Mouse (Mus musculus) layer of hippocampus, adult 18-20 months (tissue): ENCODE data around the gene Esp22. TPM values are rescaled to one million over a fixed set of nuclear protein-coding genes. Genes with fewer than 3 reads are reported as not detected.
"Not testable (repeated sequence)": the region's sequence is repeated elsewhere in the genome, so short reads cannot be mapped to it uniquely, and the experiment has no call there.

Experiments used
- DNase-seq, 2 experiments: peaks; one replicate each; pipeline ENCODE4 v3.0.0; 2022; ENCODE audit warnings: low spot score in 2 of 2
- long read RNA-seq: library from polyadenylated mRNA; stranded (forward); transcript quantifications from one replicate; pipeline ENCODE4 v2.0.0, GENCODE M21; 2021
- total RNA-seq, 2 experiments: library from RNA; stranded (reverse); gene quantifications; 2 replicates each; pipeline ENCODE4 v1.2.3; 2021

Esp22 gene
- total RNA-seq, result not detected
- long read RNA-seq, result 0 reads

- no peak for DNase-seq
Observed at GRCm38 (mm10) chr17:39095034-39095433, at the start of gene Esp22. TSS of gene Esp22 (plus strand) at chr17:39095334.

- no peak for DNase-seq
Observed at GRCm38 (mm10) chr17:39063641-39064040, 31.5 kb upstream of the Esp22 start.

- DNase-seq, result no peak
Observed at GRCm38 (mm10) chr17:39076937-39077336, 18.2 kb upstream of the Esp22 start, which contains the start of gene Esp23. TSS of gene Esp23 (minus strand) at chr17:39077037.

- not testable (repeated sequence) for DNase-seq
Observed at GRCm38 (mm10) chr17:39107126-39107525, 12.0 kb downstream of the Esp22 start.

- not testable (repeated sequence) for DNase-seq
Observed at GRCm38 (mm10) chr17:39129156-39129555, 34.0 kb downstream of the Esp22 start.

Other genes starting within 250 kb of the Esp22 start
- gene Esp24, start 58.6 kb upstream of the Esp22 start, total RNA-seq, result not detected
- not detected for gene Gm21903, start 52.0 kb upstream of the Esp22 start, total RNA-seq
- gene Esp23, start 18.3 kb upstream of the Esp22 start, total RNA-seq, result not detected